Mouse (Mus musculus): ENCODE measurements around the gene Ssh2.

DNA sequence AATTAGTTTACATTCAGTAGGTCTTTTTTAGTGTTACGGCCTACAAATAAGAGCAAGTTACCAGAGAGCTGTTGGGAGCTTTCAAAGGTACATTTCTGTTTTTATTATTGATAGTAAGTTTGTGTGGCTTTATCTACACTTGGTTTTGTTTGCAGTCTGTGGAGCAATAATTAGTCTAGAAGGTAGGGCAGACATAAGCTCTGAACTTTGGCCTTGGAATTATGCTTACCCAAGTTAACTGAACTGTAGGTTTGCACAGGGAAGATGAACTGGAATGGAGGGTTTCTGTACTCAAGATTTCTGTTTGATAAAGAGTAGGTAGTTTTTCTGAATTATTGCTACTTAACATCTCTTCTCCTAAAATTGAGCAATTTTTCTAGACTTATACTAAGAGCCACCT lies 141.8 kb downstream of the Ssh2 start:
- TF ChIP-seq CTCF (IDR thresholded peaks at IDR 0.05; ENCODE audit: low read depth) (no peak), EP300 (optimal IDR thresholded peaks at IDR 0.05) (no peak)
